Mouse (Mus musculus): ENCODE measurements around the gene Stoml2.

DNA sequence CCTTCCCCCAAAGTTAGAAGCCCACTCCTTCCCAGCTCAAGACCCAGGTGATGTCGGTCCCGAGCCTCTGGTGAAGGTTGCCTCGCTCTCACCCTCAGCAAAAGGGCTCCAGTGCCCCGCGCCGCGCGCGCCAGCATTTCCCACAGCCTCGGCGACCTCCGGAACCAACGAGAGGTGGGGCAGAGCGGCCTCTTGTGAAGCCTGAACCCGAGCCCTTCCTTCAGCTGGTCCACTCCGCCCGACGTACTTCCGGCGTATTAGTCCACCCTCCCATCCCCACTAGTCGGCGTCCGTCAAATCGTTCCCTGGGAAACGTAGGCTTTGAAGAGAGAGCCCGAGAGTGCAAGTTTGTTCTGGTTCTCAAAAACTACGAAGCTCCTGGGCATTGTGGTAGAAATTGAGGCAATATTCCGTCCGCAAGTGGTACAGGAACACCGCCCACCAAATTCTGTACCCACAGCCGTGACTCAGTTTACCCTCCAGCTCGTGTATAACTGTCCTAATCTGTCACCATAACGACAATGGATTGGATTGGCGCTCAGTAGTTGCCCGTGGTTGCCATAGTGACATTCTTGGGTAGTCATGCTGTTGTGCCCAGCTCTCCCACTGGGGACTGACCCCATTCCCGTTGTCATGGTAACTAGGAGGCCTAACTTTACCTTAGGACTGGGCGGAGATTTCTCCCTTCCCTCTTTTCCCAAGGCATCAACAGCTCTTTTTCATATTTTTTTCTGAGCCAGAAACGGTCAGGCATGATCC, at the start of gene Stoml2:
- TF ChIP-seq CTCF (IDR thresholded peaks at IDR 0.05 in 2 of 3, conservative IDR thresholded peaks at IDR 0.05 in 1 of 3; ENCODE audit: control insufficient read depth in 1 of 3, insufficient read depth in 1 of 3, low read depth in 2 of 3, low read length in 3 of 3, poor library complexity in 1 of 3, severe bottlenecking in 1 of 3) (peak in 2 of 3 experiments; percentile 2 to 46; a peak in 2 of 6 replicates), TCF12 (IDR thresholded peaks at IDR 0.05; ENCODE audit: low read depth, low read length) (peak; percentile 77), ZC3H11A (IDR thresholded peaks at IDR 0.05; ENCODE audit: low read depth, low read length) (no peak), RCOR1 (IDR thresholded peaks at IDR 0.05; ENCODE audit: low read depth, low read length) (no peak), POLR2A (IDR thresholded peaks at IDR 0.05; ENCODE audit: control insufficient read depth in 1 of 2, insufficient read depth in 1 of 2, low read depth in 1 of 2, low read length in 2 of 2, poor library complexity in 1 of 2) (peak; percentile 49 to 82; a peak in 3 of 4 replicates), CHD2 (IDR thresholded peaks at IDR 0.05; ENCODE audit: low read length) (no peak), EP300 (IDR thresholded peaks at IDR 0.05; ENCODE audit: low read depth in 1 of 2, low read length in 2 of 2) (peak in 1 of 2 experiments; percentile 25; a peak in 1 of 4 replicates), ZKSCAN1 (IDR thresholded peaks at IDR 0.05; ENCODE audit: low read depth, low read length) (no peak), JUND (IDR thresholded peaks at IDR 0.05; ENCODE audit: low read depth, low read length) (no peak)

Data from MEL (cell line).